Mouse (Mus musculus) hindbrain, embryonic 14.5 days (tissue): ENCODE measurements around the gene Polr2m. TPM values are rescaled to one million over a fixed set of nuclear protein-coding genes. Genes with fewer than 3 reads are reported as not detected.
"Not testable (repeated sequence)": the region's sequence is repeated elsewhere in the genome, so short reads cannot be mapped to it uniquely, and the experiment has no call there.

Source experiments
- ATAC-seq: fragments of 200-750 bp; cut with Nextera tagmentation; 2 replicates; pipeline ENCODE4 v1.8.0; 2017; ENCODE audit warnings: moderate number of reproducible peaks, mild to moderate bottlenecking, moderate TSS enrichment, moderate library complexity; ENCODE audit not compliant: low FRiP score
- DNase-seq: peaks from one replicate; pipeline ENCODE4 v3.0.0-alpha.2; 2015; ENCODE audit warnings: low spot score
- H3K27ac ChIP-seq: fragments of 300-500 bp; sonication (generic); 2 replicates; pipeline ENCODE4 v1.5.1; 2014; ENCODE audit warnings: mild to moderate bottlenecking, moderate library complexity
- H3K27me3 ChIP-seq: fragments of 300-500 bp; sonication (generic); 2 replicates; pipeline ENCODE4 v1.6.1; 2014; ENCODE audit warnings: mild to moderate bottlenecking, low read length, mixed read lengths; ENCODE audit not compliant: control insufficient read depth, insufficient read depth
- H3K36me3 ChIP-seq: fragments of 300-500 bp; sonication (generic); replicated peaks from 2 replicates; pipeline ENCODE4 v1.6.1; 2014; ENCODE audit not compliant: control insufficient read depth, insufficient read depth
- H3K4me1 ChIP-seq: fragments of 300-500 bp; sonication (generic); replicated peaks from 2 replicates; pipeline ENCODE4 v1.6.1; 2014; ENCODE audit warnings: antibody characterized with exemption, low read length, mixed read lengths; ENCODE audit not compliant: control insufficient read depth, insufficient read depth
- H3K4me2 ChIP-seq: fragments of 300-500 bp; sonication (generic); replicated peaks from 2 replicates; pipeline ENCODE4 v1.6.1; 2014; ENCODE audit warnings: mild to moderate bottlenecking, moderate library complexity
- H3K4me3 ChIP-seq: fragments of 300-500 bp; sonication (generic); replicated peaks from 2 replicates; pipeline ENCODE4 v1.5.1; 2014; ENCODE audit warnings: mild to moderate bottlenecking, low read length
- H3K9ac ChIP-seq: fragments of 300-500 bp; sonication (generic); 2 replicates; pipeline ENCODE4 v1.6.1; 2014
- H3K9me3 ChIP-seq: fragments of 300-500 bp; sonication (generic); 2 replicates; pipeline ENCODE4 v1.6.1; 2016; ENCODE audit warnings: low read length; ENCODE audit not compliant: control insufficient read depth
- WGBS: fragments of 180-500 bp; shearing (Covaris S2); extraction: QIAGEN DNeasy Blood & Tissue Kit; methylation state at CpG from one replicate; pipeline ENCODE4 v1.1.7; 2014; 5-methylcytosine and 5-hydroxymethylcytosine counted together
- polyA plus RNA-seq: library from polyadenylated mRNA; unstranded; fragments of >200 nt; fragmentation: Nextera tagmentation; extraction: Ambion mirVana; gene quantifications from 2 replicates; pipeline ENCODE4 v1.2.1, GENCODE M21; 2014

Gene Polr2m
- polyA plus RNA-seq, 1 experiment from 2014 or later = 279 TPM

DNA sequence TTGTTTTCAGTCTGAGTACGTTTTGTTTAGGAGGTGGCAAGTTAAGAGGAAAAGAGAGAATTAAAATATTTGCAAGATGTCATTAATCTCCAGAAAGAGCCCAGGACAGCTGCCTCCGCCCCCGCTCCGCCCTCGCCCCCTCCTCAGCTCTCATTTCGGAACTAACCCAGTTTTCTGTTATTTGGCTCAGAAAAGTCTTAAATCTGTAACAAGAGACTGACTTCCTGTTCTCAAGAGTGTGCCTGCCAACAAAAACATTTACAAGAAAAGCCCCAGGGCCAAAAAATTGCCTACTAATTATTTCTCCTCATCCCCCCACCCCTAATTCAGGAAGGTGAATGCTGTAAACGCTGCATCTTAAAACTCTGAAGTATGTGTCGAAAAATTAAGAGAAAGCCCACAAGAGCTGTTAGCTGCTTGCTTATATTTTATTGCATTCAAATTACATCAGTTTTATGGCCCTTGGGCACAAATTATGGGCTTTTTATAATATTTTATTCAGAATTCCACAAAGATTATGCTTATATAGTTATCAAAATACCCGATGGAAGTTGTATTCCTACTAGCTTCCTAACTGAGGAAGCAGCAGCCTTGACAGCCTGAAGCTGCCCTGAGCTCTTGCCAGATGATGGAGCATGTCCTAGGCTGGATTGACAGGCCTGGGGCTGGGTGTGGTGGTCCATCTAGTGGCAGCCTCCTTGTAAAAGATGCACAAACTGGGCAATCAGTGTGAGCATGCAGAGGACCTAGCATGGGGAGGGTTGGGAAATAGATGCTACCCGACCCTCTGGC lies 12.9 kb upstream of the Polr2m start:
- H3K27me3 ChIP-seq = no peaks in the 10 kb centered on the region
- no peak overlapping the region for H3K4me3 ChIP-seq
- no peak for ATAC-seq
- no peaks in the 10 kb centered on the region for H3K36me3 ChIP-seq
- DNase-seq = no peak
- H3K9ac ChIP-seq = no peak overlapping the region
- no peaks in the 10 kb centered on the region for H3K9me3 ChIP-seq
- no peak overlapping the region for H3K4me2 ChIP-seq
- no peaks in the 10 kb centered on the region for H3K4me1 ChIP-seq
- 72% methylated on average over 10 of the region's 10 CpGs for WGBS
- H3K27ac ChIP-seq = no peak overlapping the region

DNA sequence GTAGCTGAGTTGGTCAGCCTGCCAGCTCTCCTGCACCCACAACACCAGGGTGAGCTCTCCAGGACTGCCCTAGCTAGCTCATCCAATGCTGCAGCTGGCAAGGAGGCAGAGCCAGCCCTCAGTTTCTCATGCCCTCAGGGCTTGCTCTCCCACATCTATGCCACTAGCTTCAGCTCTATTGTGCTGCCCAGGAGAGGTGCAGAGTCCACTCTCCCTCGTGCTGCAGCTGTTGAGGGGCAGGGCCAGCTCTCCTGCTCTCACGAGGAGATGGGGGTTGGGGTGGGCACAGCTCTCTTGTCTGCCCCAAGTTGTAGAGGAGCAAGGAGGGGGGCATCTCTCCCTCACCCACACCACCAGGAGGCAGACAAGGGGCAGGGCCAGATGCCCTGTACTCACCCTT lies 10.9 kb upstream of the Polr2m start:
- no peaks in the 10 kb centered on the region for H3K4me1 ChIP-seq
- H3K9ac ChIP-seq = no peak overlapping the region
- no peaks in the 10 kb centered on the region for H3K9me3 ChIP-seq
- ATAC-seq (no peak), DNase-seq (no peak)
- 42% methylated on average over 2 of the region's 2 CpGs for WGBS
- no peaks in the 10 kb centered on the region for H3K36me3 ChIP-seq
- no peaks in the 10 kb centered on the region for H3K27me3 ChIP-seq
- H3K27ac ChIP-seq = no peak overlapping the region
- no peak overlapping the region for H3K4me2 ChIP-seq
- H3K4me3 ChIP-seq = no peak overlapping the region

DNA sequence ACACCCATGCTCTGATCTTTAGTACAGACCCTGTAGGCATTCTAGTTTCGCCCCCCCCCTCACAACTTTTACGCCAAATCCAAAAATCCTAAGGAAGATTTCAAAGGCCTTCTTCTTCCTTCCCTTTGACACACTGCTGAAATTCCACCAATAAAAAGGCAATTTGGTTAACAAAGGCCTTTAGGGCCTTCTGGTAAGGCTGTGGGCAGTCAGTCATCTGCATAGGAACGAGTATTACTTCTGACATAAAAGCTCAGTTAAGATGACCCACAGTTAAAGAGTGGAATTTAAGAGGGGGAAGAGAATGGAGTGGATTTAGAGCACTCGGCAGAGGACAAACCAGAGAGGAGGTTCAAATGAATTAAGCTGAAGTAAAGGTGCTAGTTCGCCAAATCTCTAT lies 8.0 kb upstream of the Polr2m start:
- no peak for ATAC-seq
- H3K9me3 ChIP-seq = no peaks in the 10 kb centered on the region
- WGBS = 53% methylated on average over 5 of the region's 5 CpGs
- no peaks in the 10 kb centered on the region for H3K36me3 ChIP-seq
- H3K4me1 ChIP-seq = no peaks in the 10 kb centered on the region
- no peaks in the 10 kb centered on the region for H3K27me3 ChIP-seq
- no peak overlapping the region for H3K4me3 ChIP-seq
- DNase-seq = no peak
- no peak overlapping the region for H3K4me2 ChIP-seq
- H3K27ac ChIP-seq = no peak overlapping the region
- no peak overlapping the region for H3K9ac ChIP-seq

- Histone ChIP-seq H3K4me1 (no peaks in the 10 kb centered on the region), H3K36me3 (no peaks in the 10 kb centered on the region), H3K27ac (no peak overlapping the region), H3K4me3 (no peak overlapping the region), H3K9ac (no peak overlapping the region), H3K27me3 (no peaks in the 10 kb centered on the region), H3K4me2 (no peak overlapping the region), H3K9me3 (no peaks in the 10 kb centered on the region)
- WGBS = 88% methylated on average over 15 of the region's 15 CpGs
- ATAC-seq (no peak), DNase-seq (no peak)
Observed at GRCm38 (mm10) chr9:71492296-71493025, 6.7 kb upstream of the Polr2m start.

- ATAC-seq = no peak
- no peak overlapping the region for H3K4me2 ChIP-seq
- no peak overlapping the region for H3K4me3 ChIP-seq
- WGBS = 46% methylated on average over 3 of the region's 3 CpGs
- H3K9me3 ChIP-seq = no peaks in the 10 kb centered on the region
- H3K4me1 ChIP-seq = peaks cover 3% of the 10 kb centered on the region; the same call in 1 of the 2 replicates
- H3K36me3 ChIP-seq = no peaks in the 10 kb centered on the region
- no peak overlapping the region for H3K9ac ChIP-seq
- no peak for DNase-seq
- H3K27ac ChIP-seq = no peak overlapping the region
- H3K27me3 ChIP-seq = no peaks in the 10 kb centered on the region
Observed at GRCm38 (mm10) chr9:71490076-71490475, 4.3 kb upstream of the Polr2m start.

- Histone ChIP-seq H3K36me3 (peaks cover 26% of the 10 kb centered on the region), H3K4me1 (peaks cover 11% of the 10 kb centered on the region), H3K4me3 (peak overlapping the region; percentile 77; the same call in 1 of the 2 replicates), H3K9ac (0 out of 2 replicates have a peak overlapping the region, but pooled peaks have one; percentile 25), H3K27ac (no peak overlapping the region), H3K27me3 (no peaks in the 10 kb centered on the region), H3K9me3 (no peaks in the 10 kb centered on the region), H3K4me2 (peak overlapping the region; percentile 45)
- ATAC-seq (peak; percentile 32; the same call in 1 of the 2 replicates), DNase-seq (no peak)
- 45% methylated on average over 7 of the region's 7 CpGs for WGBS
Observed at GRCm38 (mm10) chr9:71486127-71486526, 392 bp upstream of the Polr2m start.

GRCm38 (mm10) chr9:71484871-71485474 lies 762 bp downstream of the Polr2m start:
- DNase-seq (peak; percentile 44), ATAC-seq (no peak)
- Histone ChIP-seq H3K4me3 (peak overlapping the region; percentile 77), H3K27ac (peak overlapping the region; percentile 90), H3K9ac (peak overlapping the region; percentile 91), H3K4me1 (peaks cover 11% of the 10 kb centered on the region), H3K4me2 (peak overlapping the region; percentile 72), H3K9me3 (no peaks in the 10 kb centered on the region), H3K27me3 (no peaks in the 10 kb centered on the region), H3K36me3 (peaks cover 38% of the 10 kb centered on the region)
- 1% methylated on average over 14 of the region's 14 CpGs for WGBS

GRCm38 (mm10) chr9:71483872-71484271 lies 1.9 kb downstream of the Polr2m start:
- H3K36me3 ChIP-seq = peaks cover 49% of the 10 kb centered on the region
- H3K27ac ChIP-seq, H3K9ac ChIP-seq, ATAC-seq, H3K9me3 ChIP-seq, H3K27me3 ChIP-seq, H3K4me3 ChIP-seq, DNase-seq: not testable (repeated sequence)
- peaks cover 11% of the 10 kb centered on the region for H3K4me1 ChIP-seq
- H3K4me2 ChIP-seq = peak overlapping the region; percentile 72
- 93% methylated on average over 7 of the region's 7 CpGs for WGBS

- ATAC-seq (no peak), DNase-seq (no peak)
- WGBS = 97% methylated on average over 2 of the region's 2 CpGs
- H3K4me3 ChIP-seq = no peak overlapping the region
- H3K4me1 ChIP-seq = peaks cover 8% of the 10 kb centered on the region
- H3K36me3 ChIP-seq = peaks cover 81% of the 10 kb centered on the region
- no peaks in the 10 kb centered on the region for H3K9me3 ChIP-seq
- H3K27ac ChIP-seq = no peak overlapping the region
- no peaks in the 10 kb centered on the region for H3K27me3 ChIP-seq
- H3K9ac ChIP-seq = no peak overlapping the region
- no peak overlapping the region for H3K4me2 ChIP-seq
Observed at GRCm38 (mm10) chr9:71480305-71480704, 5.4 kb downstream of the Polr2m start.
